24 mouse cellular contexts compared by ENCODE assay signal in the genomic region with DNA sequence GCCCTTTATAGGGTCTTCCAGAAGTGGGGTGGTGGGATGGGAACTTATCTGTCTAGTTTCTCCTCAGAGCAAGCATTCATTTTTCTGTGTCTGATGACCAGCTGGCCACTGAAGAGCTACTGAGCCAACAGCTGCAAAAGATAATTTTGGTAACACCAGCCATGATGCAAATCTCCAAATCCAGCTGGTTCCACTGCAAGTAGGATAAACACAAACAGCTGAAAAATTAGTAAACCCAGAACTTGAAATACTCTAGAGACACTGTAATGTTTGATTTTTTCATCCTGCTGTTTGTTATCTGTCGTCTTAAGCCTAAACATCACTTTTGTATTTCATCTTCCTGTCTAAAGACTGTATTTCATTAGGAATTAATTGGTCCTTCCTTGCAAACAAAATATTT. TPM values are rescaled to one million over a fixed set of nuclear protein-coding genes. Genes with fewer than 3 reads are reported as not detected.
DNase-seq lines count a peak whose midpoint lies in the region; ATAC-seq and TF ChIP-seq lines count a peak whose summit lies in the region.
"Had no signal": no experiment of that assay in that cellular context is flagged by ENCODE, and none has a peak within 500 bp of the region (broad histone marks: within the 10 kb centered on the region; RNA-seq: fewer than 3 reads in every experiment).

No protein-coding gene starts in this region.

- H3K36me3 ChIP-seq in embryonic facial prominence, embryonic 14.5 days (ENCODE audit: control insufficient read depth, insufficient read depth, low read length) = no peaks in the 10 kb centered on the region
- H3K36me3 ChIP-seq in embryonic facial prominence, embryonic 10.5 days (replicated peaks) = no peaks in the 10 kb centered on the region
- no peaks in the 10 kb centered on the region for H3K36me3 ChIP-seq in kidney, postnatal 0 days (ENCODE audit: insufficient read depth, low read length)
- H3K36me3 ChIP-seq in lung, postnatal 0 days (ENCODE audit: insufficient read depth, low read length) = no peaks in the 10 kb centered on the region
- no peaks in the 10 kb centered on the region for H3K36me3 ChIP-seq in small intestine, adult 2 months (ENCODE audit: control insufficient read depth, insufficient read depth, low read length)
- H3K36me3 ChIP-seq: heart, embryonic 13.5 days; hindbrain, embryonic 12.5 days; limb, embryonic 13.5 days; liver, embryonic 13.5 days; midbrain, embryonic 10.5 days; stomach, embryonic 15.5 days had no signal

- H3K27me3 ChIP-seq in embryonic facial prominence, embryonic 14.5 days (replicated peaks; ENCODE audit: control insufficient read depth, insufficient read depth, low read length) = no peaks in the 10 kb centered on the region
- H3K27me3 ChIP-seq in embryonic facial prominence, embryonic 10.5 days (replicated peaks; ENCODE audit: low read depth, poor library complexity, severe bottlenecking) = no peaks in the 10 kb centered on the region
- H3K27me3 ChIP-seq in kidney, postnatal 0 days (ENCODE audit: insufficient read depth, low read length) = no peaks in the 10 kb centered on the region
- H3K27me3 ChIP-seq in lung, postnatal 0 days (replicated peaks; ENCODE audit: insufficient read depth, low read length) = no peaks in the 10 kb centered on the region
- no peaks in the 10 kb centered on the region for H3K27me3 ChIP-seq in small intestine, adult 2 months (ENCODE audit: control insufficient read depth, insufficient read depth, low read length)
- H3K27me3 ChIP-seq: heart, embryonic 13.5 days; hindbrain, embryonic 12.5 days; limb, embryonic 13.5 days; liver, embryonic 13.5 days; stomach, embryonic 15.5 days had no signal

- DNase-seq in embryonic facial prominence, embryonic 14.5 days (ENCODE audit: low spot score) = peak; percentile 66
- DNase-seq in embryonic facial prominence, embryonic 10.5 days (ENCODE audit: low spot score) = no peak
- peak; percentile 40 for DNase-seq in kidney, postnatal 0 days (ENCODE audit: low spot score)
- DNase-seq in kidney, adult 8-10 months = no peak
- peak; percentile 79 for DNase-seq in lung, postnatal 0 days (ENCODE audit: low spot score)
- no peak for DNase-seq in lung, postnatal 25 days (ENCODE audit: low spot score)
- no peak for DNase-seq in MN1 (ENCODE audit: low spot score)
- DNase-seq: adrenal gland, postnatal 25 days; cerebellum, adult 11 months; cerebellum, adult 9-11 months; gastrocnemius, postnatal 10 days; heart, adult 2 months; heart, postnatal 14 days; kidney, postnatal 4 days; liver, embryonic 13.5 days; right cerebral cortex, postnatal 4 days; thymus, adult 2 months had no signal

- no peak for TF ChIP-seq CTCF in kidney, postnatal 0 days (IDR thresholded peaks at IDR 0.05; ENCODE audit: low read depth)
- TF ChIP-seq CTCF in lung, postnatal 0 days (IDR thresholded peaks at IDR 0.05) = no peak
- TF ChIP-seq CTCF in small intestine, adult 2 months (IDR thresholded peaks at IDR 0.05; ENCODE audit: extremely low read depth, insufficient read length, insufficient replicate concordance, low read depth, low read length) = no peak

- no peak overlapping the region for H3K9ac ChIP-seq in embryonic facial prominence, embryonic 14.5 days (ENCODE audit: low read depth, low read length)
- no peak overlapping the region for H3K9ac ChIP-seq in kidney, postnatal 0 days (ENCODE audit: low read depth, low read length)
- no peak overlapping the region for H3K9ac ChIP-seq in lung, postnatal 0 days (replicated peaks; ENCODE audit: low read depth)
- H3K9ac ChIP-seq: heart, embryonic 13.5 days; hindbrain, embryonic 12.5 days; limb, embryonic 13.5 days; liver, embryonic 13.5 days; stomach, embryonic 15.5 days had no signal

- peak; percentile 75 for TF ChIP-seq EP300 in lung, postnatal 0 days (IDR thresholded peaks at IDR 0.05)

- no peak overlapping the region for H3K27ac ChIP-seq in embryonic facial prominence, embryonic 14.5 days (replicated peaks; ENCODE audit: low read depth, low read length)
- H3K27ac ChIP-seq in embryonic facial prominence, embryonic 10.5 days (replicated peaks) = no peak overlapping the region
- no peak overlapping the region for H3K27ac ChIP-seq in kidney, postnatal 0 days
- no peak overlapping the region for H3K27ac ChIP-seq in lung, postnatal 0 days (ENCODE audit: low read length)
- H3K27ac ChIP-seq in small intestine, adult 2 months (ENCODE audit: insufficient read depth, low read depth, low read length) = peak overlapping the region; percentile 56; the same call in 1 of the 2 replicates
- H3K27ac ChIP-seq: heart, adult 2 months; heart, embryonic 13.5 days; hindbrain, embryonic 12.5 days; limb, embryonic 13.5 days; liver, embryonic 13.5 days; midbrain, embryonic 10.5 days; stomach, embryonic 15.5 days had no signal

- no peak overlapping the region for H3K4me3 ChIP-seq in embryonic facial prominence, embryonic 14.5 days (ENCODE audit: low read depth, low read length)
- H3K4me3 ChIP-seq in embryonic facial prominence, embryonic 10.5 days = no peak overlapping the region
- H3K4me3 ChIP-seq in kidney, postnatal 0 days (replicated peaks; ENCODE audit: low read depth, low read length) = no peak overlapping the region
- no peak overlapping the region for H3K4me3 ChIP-seq in lung, postnatal 0 days (ENCODE audit: low read depth, low read length)
- H3K4me3 ChIP-seq in small intestine, adult 2 months (ENCODE audit: low read depth, low read length) = no peak overlapping the region
- H3K4me3 ChIP-seq: heart, adult 2 months; heart, embryonic 13.5 days; hindbrain, embryonic 12.5 days; limb, embryonic 13.5 days; liver, embryonic 13.5 days; midbrain, embryonic 10.5 days; stomach, embryonic 15.5 days had no signal

- 36% methylated on average over 1 of the region's 1 CpGs for WGBS in embryonic facial prominence, embryonic 14.5 days
- 57% methylated on average over 1 of the region's 1 CpGs for WGBS in embryonic facial prominence, embryonic 10.5 days
- 76% methylated on average over 1 of the region's 1 CpGs for WGBS in kidney, postnatal 0 days
- 32% methylated on average over 1 of the region's 1 CpGs for WGBS in lung, postnatal 0 days
- WGBS in small intestine, adult 2 months = 52% methylated on average over 1 of the region's 1 CpGs

- ATAC-seq in embryonic facial prominence, embryonic 14.5 days (ENCODE audit: low read depth) = no peak
- no peak for ATAC-seq in kidney, postnatal 0 days (replicated peaks; ENCODE audit: low FRiP score, low read depth)
- peak; percentile 53 for ATAC-seq in lung, postnatal 0 days
- ATAC-seq: midbrain, embryonic 16.5 days had no signal

- H3K4me1 ChIP-seq in embryonic facial prominence, embryonic 14.5 days (ENCODE audit: control insufficient read depth, insufficient read depth, low read length) = no peaks in the 10 kb centered on the region
- peaks cover 8% of the 10 kb centered on the region; the same call in 1 of the 2 replicates for H3K4me1 ChIP-seq in embryonic facial prominence, embryonic 10.5 days
- no peaks in the 10 kb centered on the region; the same call in 1 of the 2 replicates for H3K4me1 ChIP-seq in kidney, postnatal 0 days (replicated peaks; ENCODE audit: insufficient read depth, low read length)
- H3K4me1 ChIP-seq in lung, postnatal 0 days (ENCODE audit: insufficient read depth, low read depth, low read length) = 0 out of 2 replicates have a peak, but pooled peaks cover 3% of the 10 kb centered on the region
- H3K4me1 ChIP-seq in small intestine, adult 2 months (ENCODE audit: control insufficient read depth, insufficient read depth, insufficient read length, low read length) = no peaks in the 10 kb centered on the region
- H3K4me1 ChIP-seq: heart, embryonic 13.5 days; hindbrain, embryonic 12.5 days; liver, embryonic 13.5 days; midbrain, embryonic 10.5 days had no signal

- H3K4me2 ChIP-seq in embryonic facial prominence, embryonic 14.5 days (ENCODE audit: low read depth, low read length) = no peak overlapping the region
- no peak overlapping the region for H3K4me2 ChIP-seq in kidney, postnatal 0 days (ENCODE audit: low read length)
- no peak overlapping the region for H3K4me2 ChIP-seq in lung, postnatal 0 days (replicated peaks; ENCODE audit: low read depth, low read length)
- H3K4me2 ChIP-seq: heart, embryonic 13.5 days; hindbrain, embryonic 12.5 days; limb, embryonic 13.5 days; liver, embryonic 13.5 days; stomach, embryonic 15.5 days had no signal

- H3K9me3 ChIP-seq in embryonic facial prominence, embryonic 14.5 days (ENCODE audit: control insufficient read depth, low read length) = no peaks in the 10 kb centered on the region
- no peaks in the 10 kb centered on the region for H3K9me3 ChIP-seq in embryonic facial prominence, embryonic 10.5 days
- no peaks in the 10 kb centered on the region for H3K9me3 ChIP-seq in kidney, postnatal 0 days (replicated peaks; ENCODE audit: low read length)
- H3K9me3 ChIP-seq in lung, postnatal 0 days (ENCODE audit: low read length) = no peaks in the 10 kb centered on the region
- H3K9me3 ChIP-seq: heart, embryonic 13.5 days; hindbrain, embryonic 12.5 days; limb, embryonic 13.5 days; liver, embryonic 13.5 days; midbrain, embryonic 10.5 days; stomach, embryonic 15.5 days had no signal

- TF ChIP-seq POLR2A in small intestine, adult 2 months (IDR thresholded peaks at IDR 0.05; ENCODE audit: low read depth, low read length) = no peak

RNA-seq across cellular contexts. Expression of a gene that starts 13.7 kb away (rescaled TPM):
- 29.7 and 31.4 TPM in 2 replicates for polyA plus RNA-seq in embryonic facial prominence, embryonic 14.5 days (2014; fragmentation: Nextera tagmentation; extraction: Ambion mirVana)
- 6.3 and 7.3 TPM in 2 replicates for polyA plus RNA-seq in embryonic facial prominence, embryonic 10.5 days (2016; fragmentation: Nextera tagmentation; extraction: Ambion mirVana)
- 14.7 and 14.8 TPM in 2 replicates for polyA plus RNA-seq in kidney, postnatal 0 days (2015; fragmentation: Nextera tagmentation; extraction: Ambion mirVana)
- polyA plus RNA-seq in lung, postnatal 0 days (2015; fragmentation: Nextera tagmentation; extraction: Ambion mirVana) = 227 and 232 TPM in 2 replicates
- 13.5 and 15.2 TPM in 2 replicates for polyA plus RNA-seq in small intestine, adult 2 months (2012; rRNA removed)

RNA-seq across cellular contexts. Expression of a gene that starts 21.7 kb away (rescaled TPM):
- polyA plus RNA-seq in embryonic facial prominence, embryonic 14.5 days (2014; fragmentation: Nextera tagmentation; extraction: Ambion mirVana) = 14.0 and 14.6 TPM in 2 replicates
- polyA plus RNA-seq in embryonic facial prominence, embryonic 10.5 days (2016; fragmentation: Nextera tagmentation; extraction: Ambion mirVana) = 5.1 and 5.6 TPM in 2 replicates
- polyA plus RNA-seq in kidney, postnatal 0 days (2015; fragmentation: Nextera tagmentation; extraction: Ambion mirVana) = 17.0 and 17.5 TPM in 2 replicates
- 55.9 and 59.7 TPM in 2 replicates for polyA plus RNA-seq in lung, postnatal 0 days (2015; fragmentation: Nextera tagmentation; extraction: Ambion mirVana)
- polyA plus RNA-seq in small intestine, adult 2 months (2012; rRNA removed) = 1.4 and 2.5 TPM in 2 replicates

RNA-seq across cellular contexts. Expression of a gene that starts 26.6 kb away (rescaled TPM):
- polyA plus RNA-seq in embryonic facial prominence, embryonic 14.5 days (2014; fragmentation: Nextera tagmentation; extraction: Ambion mirVana) = 4.1 and 4.9 TPM in 2 replicates
- polyA plus RNA-seq in embryonic facial prominence, embryonic 10.5 days (2016; fragmentation: Nextera tagmentation; extraction: Ambion mirVana) = 0.85 and 1.0 TPM in 2 replicates
- 0.16 and 0.19 TPM in 2 replicates for polyA plus RNA-seq in kidney, postnatal 0 days (2015; fragmentation: Nextera tagmentation; extraction: Ambion mirVana)
- 0.56 and 0.77 TPM in 2 replicates for polyA plus RNA-seq in lung, postnatal 0 days (2015; fragmentation: Nextera tagmentation; extraction: Ambion mirVana)
- 0.50 and 0.85 TPM in 2 replicates for polyA plus RNA-seq in small intestine, adult 2 months (2012; rRNA removed)
- polyA plus RNA-seq: liver, embryonic 13.5 days had no signal

Comparison
In these comparisons a context has a peak if more than half of its experiments do, and no peak if none do; other contexts are left out.
1. DNase-seq: peak in embryonic facial prominence, embryonic 14.5 days (single experiment), kidney, postnatal 0 days (single experiment) and lung, postnatal 0 days (single experiment); none in embryonic facial prominence, embryonic 10.5 days (single experiment), kidney, adult 8-10 months (0 of 2), lung, postnatal 25 days (single experiment) and MN1 (single experiment).